Mouse (Mus musculus): ENCODE results near the gene Olfr766-ps1. TPM values are rescaled to one million over a fixed set of nuclear protein-coding genes. Genes with fewer than 3 reads are reported as not detected.
A peak's percentile ranks its signal among the peaks of the same experiment; 100 is the strongest.
"Not testable (repeated sequence)": the region's sequence is repeated elsewhere in the genome, so short reads cannot be mapped to it uniquely, and the experiment has no call there.

The Olfr766-ps1 gene
- total RNA-seq (2021): not detected
- long read RNA-seq, experiment 1: 0 reads
- long read RNA-seq, experiment 2: 0 reads

- no peak for DNase-seq
These were observed at the start of gene Olfr766-ps1 for GRCm38 (mm10) chr10:129068877-129069276. TSS of gene Olfr766-ps1 (minus strand) at chr10:129068977.

- DNase-seq: no peak
These were observed 49.0 kb upstream of the Olfr766-ps1 start, which contains the start of gene Olfr769 for GRCm38 (mm10) chr10:129117761-129118160. TSS of gene Olfr769 (minus strand) at chr10:129117861.

GRCm38 (mm10) chr10:129115146-129115545 is 46.4 kb upstream of the Olfr766-ps1 start:
- no peak for DNase-seq

GRCm38 (mm10) chr10:129101231-129101630 is 32.5 kb upstream of the Olfr766-ps1 start:
- DNase-seq: no peak

GRCm38 (mm10) chr10:129099275-129099674 is 30.5 kb upstream of the Olfr766-ps1 start, which contains the start of gene Olfr768:
TSS of gene Olfr768 (minus strand) at chr10:129099375.
- DNase-seq: no peak

- DNase-seq: not testable (repeated sequence)
These were observed 14.0 kb upstream of the Olfr766-ps1 start, which contains the start of gene Olfr767 for GRCm38 (mm10) chr10:129082810-129083209. TSS of gene Olfr767 (minus strand) at chr10:129082910.

GRCm38 (mm10) chr10:129049898-129050297 is 18.9 kb downstream of the Olfr766-ps1 start, which contains the start of gene Olfr765:
TSS of gene Olfr765 (minus strand) at chr10:129049998.
- DNase-seq: not testable (repeated sequence)

GRCm38 (mm10) chr10:129039796-129040195 is 29.0 kb downstream of the Olfr766-ps1 start, which contains the start of gene Olfr764-ps1:
TSS of gene Olfr764-ps1 (minus strand) at chr10:129039896.
- no peak for DNase-seq

- no peak for DNase-seq
These were observed 40.4 kb downstream of the Olfr766-ps1 start for GRCm38 (mm10) chr10:129028343-129028742.

- DNase-seq: peak; percentile 62
These were observed 42.6 kb downstream of the Olfr766-ps1 start for GRCm38 (mm10) chr10:129026018-129026662.

- DNase-seq: no peak
These were observed 45.5 kb downstream of the Olfr766-ps1 start for GRCm38 (mm10) chr10:129023319-129023718.

GRCm38 (mm10) chr10:129014477-129014876 is 54.3 kb downstream of the Olfr766-ps1 start:
- DNase-seq: no peak

Other genes with a start within 250 kb of the Olfr766-ps1 start
- 10 to 100 TPM; 28.3 to 30.2 TPM for gene Ormdl2, start 247.3 kb downstream of the Olfr766-ps1 start, total RNA-seq (2021)
- 1 to 10 TPM; 3.0 to 4.5 TPM for gene Gdf11, start 177.3 kb downstream of the Olfr766-ps1 start, total RNA-seq (2021)
- 100 to 1,000 TPM; 243 to 263 TPM for gene Cd63, start 168.0 kb downstream of the Olfr766-ps1 start, total RNA-seq (2021)
- gene Rdh5, start 146.1 kb downstream of the Olfr766-ps1 start, total RNA-seq (2021): 10 to 100 TPM; 16.4 to 22.8 TPM
- gene Bloc1s1, start 144.9 kb downstream of the Olfr766-ps1 start, total RNA-seq (2021): 100 to 1,000 TPM; 216 to 240 TPM
- gene Itga7, start 135.2 kb downstream of the Olfr766-ps1 start, total RNA-seq (2021): 10 to 100 TPM; 24.4 to 36.7 TPM
- 10 to 100 TPM; 17.2 to 32.9 TPM for gene Mettl7b, start 108.0 kb downstream of the Olfr766-ps1 start, total RNA-seq (2021)
- gene Olfr9, start 79.5 kb downstream of the Olfr766-ps1 start, total RNA-seq (2021): not detected
- gene Olfr763, start 58.2 kb downstream of the Olfr766-ps1 start, total RNA-seq (2021): not detected
- not detected for gene Olfr764-ps1, start 29.1 kb downstream of the Olfr766-ps1 start, total RNA-seq (2021)
- not detected for gene Olfr765, start 19.0 kb downstream of the Olfr766-ps1 start, total RNA-seq (2021)
- not detected for gene Olfr767, start 13.9 kb upstream of the Olfr766-ps1 start, total RNA-seq (2021)
- not detected for gene Olfr768, start 30.4 kb upstream of the Olfr766-ps1 start, total RNA-seq (2021)
- not detected for gene Olfr769, start 48.9 kb upstream of the Olfr766-ps1 start, total RNA-seq (2021)
- not detected for gene Olfr770, start 70.0 kb upstream of the Olfr766-ps1 start, total RNA-seq (2021)
- not detected for gene Olfr771, start 95.8 kb upstream of the Olfr766-ps1 start, total RNA-seq (2021)
- not detected for gene Olfr772, start 108.9 kb upstream of the Olfr766-ps1 start, total RNA-seq (2021)
- gene Olfr773, start 118.4 kb upstream of the Olfr766-ps1 start, total RNA-seq (2021): not detected
- not detected for gene Olfr774, start 167.2 kb upstream of the Olfr766-ps1 start, total RNA-seq (2021)
- gene Olfr775, start 179.4 kb upstream of the Olfr766-ps1 start, total RNA-seq (2021): not detected
- not detected for gene Olfr776, start 190.2 kb upstream of the Olfr766-ps1 start, total RNA-seq (2021)
- gene Olfr777, start 202.5 kb upstream of the Olfr766-ps1 start, total RNA-seq (2021): not detected
- not detected for gene Olfr780, start 249.1 kb upstream of the Olfr766-ps1 start, total RNA-seq (2021)

Measured in adrenal gland, postnatal 10 days (tissue).